Mouse (Mus musculus): Measurements from ENCODE around the gene Kcnd3. TPM values are rescaled to one million over a fixed set of nuclear protein-coding genes. Genes with fewer than 3 reads are reported as not detected.
A peak's percentile ranks its signal among the peaks of the same experiment; 100 is the strongest.

The Kcnd3 gene
- polyA plus RNA-seq, 1 experiment from 2014 or later = 7.1 TPM

GRCm38 (mm10) chr3:105506592-105506991, 54.5 kb downstream of the Kcnd3 start:
- H3K9me3 ChIP-seq = no peaks in the 10 kb centered on the region
- H3K36me3 ChIP-seq = no peaks in the 10 kb centered on the region
- H3K27ac ChIP-seq = peak overlapping the region; percentile 71
- ATAC-seq (ENCODE audit: low FRiP score) = no peak
- WGBS = 58% methylated on average over 4 of the region's 4 CpGs
- no peaks in the 10 kb centered on the region for H3K27me3 ChIP-seq
- H3K9ac ChIP-seq = no peak overlapping the region
- H3K4me3 ChIP-seq = no peak overlapping the region
- H3K4me2 ChIP-seq = no peak overlapping the region
- H3K4me1 ChIP-seq (replicated peaks) = peaks cover 35% of the 10 kb centered on the region

GRCm38 (mm10) chr3:105509321-105509720, 57.2 kb downstream of the Kcnd3 start:
- no peak overlapping the region for H3K27ac ChIP-seq
- H3K27me3 ChIP-seq = no peaks in the 10 kb centered on the region
- peaks cover 35% of the 10 kb centered on the region for H3K4me1 ChIP-seq (replicated peaks)
- no peaks in the 10 kb centered on the region for H3K36me3 ChIP-seq
- H3K9ac ChIP-seq = no peak overlapping the region
- 82% methylated on average over 4 of the region's 4 CpGs for WGBS
- no peak for ATAC-seq (ENCODE audit: low FRiP score)
- no peaks in the 10 kb centered on the region for H3K9me3 ChIP-seq
- no peak overlapping the region for H3K4me3 ChIP-seq
- H3K4me2 ChIP-seq = no peak overlapping the region

GRCm38 (mm10) chr3:105511836-105512235, 59.7 kb downstream of the Kcnd3 start:
- WGBS = 82% methylated on average over 2 of the region's 2 CpGs
- H3K4me1 ChIP-seq (replicated peaks) = peaks cover 18% of the 10 kb centered on the region
- H3K4me2 ChIP-seq = no peak overlapping the region
- no peaks in the 10 kb centered on the region for H3K9me3 ChIP-seq
- H3K4me3 ChIP-seq = no peak overlapping the region
- no peaks in the 10 kb centered on the region for H3K36me3 ChIP-seq
- ATAC-seq (ENCODE audit: low FRiP score) = no peak
- H3K9ac ChIP-seq = no peak overlapping the region
- no peak overlapping the region for H3K27ac ChIP-seq
- H3K27me3 ChIP-seq = no peaks in the 10 kb centered on the region

- Histone ChIP-seq H3K27me3 (no peaks in the 10 kb centered on the region), H3K36me3 (no peaks in the 10 kb centered on the region), H3K4me2 (no peak overlapping the region), H3K27ac (no peak overlapping the region), H3K9ac (no peak overlapping the region), H3K4me1 (replicated peaks) (peaks cover 20% of the 10 kb centered on the region), H3K4me3 (no peak overlapping the region), H3K9me3 (no peaks in the 10 kb centered on the region)
- 80% methylated on average over 3 of the region's 3 CpGs for whole genome bisulfite sequencing
- ATAC-seq (ENCODE audit: low FRiP score) = no peak
Measured at GRCm38 (mm10) chr3:105514215-105514614, 62.1 kb downstream of the Kcnd3 start.

GRCm38 (mm10) chr3:105515035-105515434, 62.9 kb downstream of the Kcnd3 start:
- Histone ChIP-seq H3K4me2 (no peak overlapping the region), H3K4me1 (replicated peaks) (peaks cover 19% of the 10 kb centered on the region), H3K27ac (no peak overlapping the region), H3K36me3 (no peaks in the 10 kb centered on the region), H3K27me3 (no peaks in the 10 kb centered on the region), H3K9me3 (no peaks in the 10 kb centered on the region), H3K4me3 (no peak overlapping the region), H3K9ac (no peak overlapping the region)
- ATAC-seq (ENCODE audit: low FRiP score) = no peak

GRCm38 (mm10) chr3:105515640-105516039, 63.5 kb downstream of the Kcnd3 start:
- no peak overlapping the region for H3K27ac ChIP-seq
- ATAC-seq (ENCODE audit: low FRiP score) = no peak
- H3K9ac ChIP-seq = no peak overlapping the region
- no peaks in the 10 kb centered on the region for H3K36me3 ChIP-seq
- no peak overlapping the region for H3K4me2 ChIP-seq
- no peaks in the 10 kb centered on the region for H3K9me3 ChIP-seq
- H3K4me1 ChIP-seq (replicated peaks) = peaks cover 14% of the 10 kb centered on the region
- no peak overlapping the region for H3K4me3 ChIP-seq
- 81% methylated on average over 1 of the region's 1 CpGs for WGBS
- no peaks in the 10 kb centered on the region for H3K27me3 ChIP-seq

GRCm38 (mm10) chr3:105520446-105520845, 68.3 kb downstream of the Kcnd3 start:
- H3K4me2 ChIP-seq = no peak overlapping the region
- H3K9ac ChIP-seq = no peak overlapping the region
- ATAC-seq (ENCODE audit: low FRiP score) = no peak
- H3K4me1 ChIP-seq (replicated peaks) = peaks cover 18% of the 10 kb centered on the region
- no peaks in the 10 kb centered on the region for H3K27me3 ChIP-seq
- H3K27ac ChIP-seq = no peak overlapping the region
- no peaks in the 10 kb centered on the region for H3K9me3 ChIP-seq
- 90% methylated on average over 6 of the region's 6 CpGs for WGBS
- no peak overlapping the region for H3K4me3 ChIP-seq
- H3K36me3 ChIP-seq = no peaks in the 10 kb centered on the region

- no peak overlapping the region for H3K4me2 ChIP-seq
- 67% methylated on average over 12 of the region's 12 CpGs for WGBS
Measured at GRCm38 (mm10) chr3:105521178-105521631, 69.1 kb downstream of the Kcnd3 start.

GRCm38 (mm10) chr3:105521639-105522038, 69.5 kb downstream of the Kcnd3 start:
- WGBS = 87% methylated on average over 4 of the region's 4 CpGs
- ATAC-seq (ENCODE audit: low FRiP score) = no peak
- Histone ChIP-seq H3K27me3 (no peaks in the 10 kb centered on the region), H3K4me3 (no peak overlapping the region), H3K4me2 (no peak overlapping the region), H3K36me3 (no peaks in the 10 kb centered on the region), H3K9me3 (no peaks in the 10 kb centered on the region), H3K27ac (peak overlapping the region; percentile 44), H3K9ac (no peak overlapping the region), H3K4me1 (replicated peaks) (peaks cover 16% of the 10 kb centered on the region)

More at GRCm38 (mm10) chr3:105521178-105521631, 69.1 kb downstream of the Kcnd3 start:
- no peaks in the 10 kb centered on the region for H3K9me3 ChIP-seq
- ATAC-seq (ENCODE audit: low FRiP score) = peak; percentile 68
- H3K27ac ChIP-seq = peak overlapping the region; percentile 44
- no peak overlapping the region for H3K4me3 ChIP-seq
- no peaks in the 10 kb centered on the region for H3K36me3 ChIP-seq
- no peak overlapping the region for H3K9ac ChIP-seq
- no peaks in the 10 kb centered on the region for H3K27me3 ChIP-seq
- peaks cover 18% of the 10 kb centered on the region for H3K4me1 ChIP-seq (replicated peaks)

GRCm38 (mm10) chr3:105528860-105529259, 76.7 kb downstream of the Kcnd3 start:
- H3K36me3 ChIP-seq = no peaks in the 10 kb centered on the region
- H3K27me3 ChIP-seq = no peaks in the 10 kb centered on the region
- 44% methylated on average over 8 of the region's 8 CpGs for WGBS
- no peak for ATAC-seq (ENCODE audit: low FRiP score)
- H3K9me3 ChIP-seq = no peaks in the 10 kb centered on the region
- no peak overlapping the region for H3K4me2 ChIP-seq
- H3K4me1 ChIP-seq (replicated peaks) = peaks cover 54% of the 10 kb centered on the region
- peak overlapping the region; percentile 70 for H3K27ac ChIP-seq
- no peak overlapping the region for H3K4me3 ChIP-seq
- no peak overlapping the region for H3K9ac ChIP-seq

- H3K4me3 ChIP-seq = no peak overlapping the region
- H3K36me3 ChIP-seq = no peaks in the 10 kb centered on the region
- WGBS = 6% methylated on average over 5 of the region's 5 CpGs
- H3K4me2 ChIP-seq = no peak overlapping the region
- H3K4me1 ChIP-seq (replicated peaks) = peaks cover 56% of the 10 kb centered on the region
- H3K27me3 ChIP-seq = no peaks in the 10 kb centered on the region
- no peak overlapping the region; the same call in 1 of the 2 replicates for H3K9ac ChIP-seq
- no peaks in the 10 kb centered on the region for H3K9me3 ChIP-seq
- H3K27ac ChIP-seq = peak overlapping the region; percentile 73
- ATAC-seq (ENCODE audit: low FRiP score) = 0 out of 2 replicates have a peak, but pooled peaks have one; percentile 2
Measured at GRCm38 (mm10) chr3:105529700-105530099, 77.6 kb downstream of the Kcnd3 start.

GRCm38 (mm10) chr3:105530363-105531130, 78.4 kb downstream of the Kcnd3 start:
- H3K4me3 ChIP-seq = 0 out of 2 replicates have a peak overlapping the region, but pooled peaks have one; percentile 3
- H3K9ac ChIP-seq = no peak overlapping the region
- peak overlapping the region; percentile 41 for H3K4me2 ChIP-seq
- no peaks in the 10 kb centered on the region for H3K9me3 ChIP-seq
- WGBS = 17% methylated on average over 11 of the region's 11 CpGs
- no peaks in the 10 kb centered on the region for H3K27me3 ChIP-seq
- no peaks in the 10 kb centered on the region for H3K36me3 ChIP-seq
- H3K27ac ChIP-seq = peak overlapping the region; percentile 73
- peaks cover 56% of the 10 kb centered on the region for H3K4me1 ChIP-seq (replicated peaks)
- peak; percentile 91 for ATAC-seq (ENCODE audit: low FRiP score)

GRCm38 (mm10) chr3:105538406-105538805, 86.3 kb downstream of the Kcnd3 start:
- H3K9me3 ChIP-seq = no peaks in the 10 kb centered on the region
- H3K4me2 ChIP-seq = peak overlapping the region; percentile 6; the same call in 1 of the 2 replicates
- peaks cover 24% of the 10 kb centered on the region for H3K4me1 ChIP-seq (replicated peaks)
- ATAC-seq (ENCODE audit: low FRiP score) = peak; percentile 10
- H3K27ac ChIP-seq = peak overlapping the region; percentile 75; the same call in 1 of the 2 replicates
- H3K36me3 ChIP-seq = no peaks in the 10 kb centered on the region
- no peak overlapping the region for H3K4me3 ChIP-seq
- no peaks in the 10 kb centered on the region for H3K27me3 ChIP-seq
- WGBS = 55% methylated on average over 6 of the region's 6 CpGs
- 0 out of 2 replicates have a peak overlapping the region, but pooled peaks have one; percentile 30 for H3K9ac ChIP-seq
